In genomic region chr2:11336320-11336719, GRCm38 (mm10) we compare ENCODE assay signal across 17 mouse cellular contexts.
DNase-seq lines count a peak whose midpoint lies in the region; ATAC-seq and TF ChIP-seq lines count a peak whose summit lies in the region.
"Had no signal": no experiment of that assay in that cellular context is flagged by ENCODE, and none has a peak within 500 bp of the region (broad histone marks: within the 10 kb centered on the region; RNA-seq: fewer than 3 reads in every experiment).

No protein-coding gene starts in this region.

- intact Hi-C loops in left cerebral cortex, postnatal 14 days (cut with DNase I): no loop called here

- TF ChIP-seq CTCF in liver, postnatal 0 days (IDR thresholded peaks at IDR 0.05; ENCODE audit: low read depth): no peak

- H3K9me3 ChIP-seq in liver, postnatal 0 days (ENCODE audit: low read length): no peaks in the 10 kb centered on the region
- no peaks in the 10 kb centered on the region for H3K9me3 ChIP-seq in liver, embryonic 13.5 days (replicated peaks)
- H3K9me3 ChIP-seq: embryonic facial prominence, embryonic 10.5 days; hindbrain, embryonic 12.5 days; limb, embryonic 12.5 days had no signal

- no peak for ATAC-seq in liver, postnatal 0 days
- peak; percentile 24; the same call in 1 of the 2 replicates for ATAC-seq in liver, embryonic 13.5 days (ENCODE audit: low read depth)
- ATAC-seq: activated CD4-positive, CD25-positive, alpha-beta regulatory T cell, adult 4 months had no signal

- TF ChIP-seq EP300 in liver, postnatal 0 days (IDR thresholded peaks at IDR 0.05; ENCODE audit: low read depth): no peak

- no peaks in the 10 kb centered on the region for H3K36me3 ChIP-seq in liver, postnatal 0 days (replicated peaks; ENCODE audit: insufficient read depth, low read length)
- no peaks in the 10 kb centered on the region for H3K36me3 ChIP-seq in liver, embryonic 13.5 days
- H3K36me3 ChIP-seq: embryonic facial prominence, embryonic 10.5 days; hindbrain, embryonic 12.5 days; limb, embryonic 12.5 days had no signal

- 18% methylated on average over 8 of the region's 8 CpGs for whole genome bisulfite sequencing in liver, postnatal 0 days (ENCODE audit: insufficient replicate concordance)
- WGBS in liver, embryonic 13.5 days (ENCODE audit: insufficient replicate concordance): 3% methylated on average over 8 of the region's 8 CpGs

- H3K4me3 ChIP-seq in liver, postnatal 0 days (ENCODE audit: low read depth, low read length): no peak overlapping the region
- H3K4me3 ChIP-seq in liver, embryonic 13.5 days (replicated peaks): no peak overlapping the region
- H3K4me3 ChIP-seq: embryonic facial prominence, embryonic 10.5 days; hindbrain, embryonic 12.5 days; limb, embryonic 12.5 days had no signal

- H3K4me1 ChIP-seq in liver, postnatal 0 days (ENCODE audit: insufficient read depth): peaks cover 14% of the 10 kb centered on the region
- H3K4me1 ChIP-seq in liver, embryonic 13.5 days (replicated peaks): peaks cover 21% of the 10 kb centered on the region
- H3K4me1 ChIP-seq: embryonic facial prominence, embryonic 10.5 days; hindbrain, embryonic 12.5 days; limb, embryonic 12.5 days had no signal

- DNase-seq in embryo, embryonic 10 days (ENCODE audit: low spot score): peak; percentile 7
- DNase-seq in embryo, embryonic 11 days: no peak
- DNase-seq in liver: peak; percentile 12
- DNase-seq in liver, postnatal 0 days: no peak
- peak; percentile 9 for DNase-seq in adrenal gland, postnatal 25 days
- no peak for DNase-seq in liver, embryonic 13.5 days
- no peak for DNase-seq in layer of hippocampus, postnatal 36 days
- no peak for DNase-seq in left cerebral cortex, postnatal 14 days (ENCODE audit: low spot score in 2 of 2)
- DNase-seq: cerebellum, adult 11 months; kidney, adult 9 months; retina, postnatal 1 day; spleen, adult 18-20 months; thymus, postnatal 14 days had no signal

- H3K27me3 ChIP-seq in liver, postnatal 0 days (ENCODE audit: insufficient read depth, low read length): no peaks in the 10 kb centered on the region
- no peaks in the 10 kb centered on the region for H3K27me3 ChIP-seq in liver, embryonic 13.5 days
- H3K27me3 ChIP-seq: hindbrain, embryonic 12.5 days had no signal

- no peak overlapping the region for H3K9ac ChIP-seq in liver, postnatal 0 days (replicated peaks)
- no peak overlapping the region for H3K9ac ChIP-seq in liver, embryonic 13.5 days
- H3K9ac ChIP-seq: hindbrain, embryonic 12.5 days; limb, embryonic 12.5 days had no signal

- no peak overlapping the region for H3K27ac ChIP-seq in liver, postnatal 0 days (ENCODE audit: low read depth)
- no peak overlapping the region for H3K27ac ChIP-seq in liver, embryonic 13.5 days
- H3K27ac ChIP-seq: embryonic facial prominence, embryonic 10.5 days; hindbrain, embryonic 12.5 days; limb, embryonic 12.5 days had no signal

- H3K4me2 ChIP-seq in liver, postnatal 0 days (ENCODE audit: low read depth, low read length): no peak overlapping the region
- no peak overlapping the region for H3K4me2 ChIP-seq in liver, embryonic 13.5 days
- H3K4me2 ChIP-seq: hindbrain, embryonic 12.5 days; limb, embryonic 12.5 days had no signal

Comparison
In these comparisons a context has a peak if more than half of its experiments do, and no peak if none do; other contexts are left out.
1. DNase-seq: peak in embryo, embryonic 10 days (single experiment), liver (single experiment) and adrenal gland, postnatal 25 days (single experiment); none in embryo, embryonic 11 days (single experiment), liver, postnatal 0 days (single experiment), liver, embryonic 13.5 days (single experiment), layer of hippocampus, postnatal 36 days (0 of 2) and left cerebral cortex, postnatal 14 days (0 of 2).